Mouse (Mus musculus) R1 (cell line): ENCODE measurements around the gene Msgn1.

Experiments used
- DNase-seq: peaks from one replicate; pipeline ENCODE4 v3.0.0-alpha.2; 2018; ENCODE audit warnings: low read depth, low spot score

Gene Msgn1

GRCm38 (mm10) chr12:11200711-11201110 is 8.1 kb downstream of the Msgn1 start:
- no peak for DNase-seq

- peak; percentile 59 for DNase-seq
Observed at GRCm38 (mm10) chr12:11198551-11198950, 10.2 kb downstream of the Msgn1 start.

GRCm38 (mm10) chr12:11198026-11198425 is 10.7 kb downstream of the Msgn1 start:
- no peak for DNase-seq

GRCm38 (mm10) chr12:11196830-11197229 is 11.9 kb downstream of the Msgn1 start:
- no peak for DNase-seq

- peak; percentile 79 for DNase-seq
Observed at GRCm38 (mm10) chr12:11196142-11196597, 12.6 kb downstream of the Msgn1 start.

- DNase-seq = no peak
Observed at GRCm38 (mm10) chr12:11195031-11195430, 13.7 kb downstream of the Msgn1 start.

GRCm38 (mm10) chr12:11178486-11179154 is 30.2 kb downstream of the Msgn1 start:
- DNase-seq = peak; percentile 86

GRCm38 (mm10) chr12:11177408-11178394 is 31.1 kb downstream of the Msgn1 start:
- peak; percentile 37 for DNase-seq

- no peak for DNase-seq
Observed at GRCm38 (mm10) chr12:11158670-11159069, 50.1 kb downstream of the Msgn1 start.
